Mouse (Mus musculus): Measurements from ENCODE around the gene Mctp1.

DNA sequence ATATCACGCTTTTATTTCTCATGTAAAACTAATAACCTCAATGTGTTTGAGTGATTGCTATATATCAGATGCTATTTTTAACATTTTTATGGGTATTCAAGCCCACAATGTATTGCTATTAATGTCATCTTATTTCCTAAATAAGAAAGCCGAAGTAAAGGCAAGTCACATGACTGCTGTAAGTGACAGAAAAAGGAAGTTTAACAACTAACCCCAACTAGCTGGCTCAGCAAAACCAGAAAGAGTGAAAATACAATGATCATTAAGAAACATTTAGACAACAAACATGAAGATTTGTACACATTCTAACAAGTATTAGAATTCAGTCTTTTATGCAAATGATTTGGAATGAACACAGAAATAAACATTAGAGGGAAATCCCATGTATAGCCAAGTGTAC, 253.9 kb downstream of the Mctp1 start:
- TF ChIP-seq CTCF (IDR thresholded peaks at IDR 0.05; ENCODE audit: borderline replicate concordance, insufficient read depth, low read length) (no peak), POLR2A (IDR thresholded peaks at IDR 0.05; ENCODE audit: low read depth, low read length) (no peak)
